Mouse (Mus musculus) myocyte (in vitro differentiated cells): Measurements from ENCODE around the gene Gtf3c6.

Experiments used
- E2F4 ChIP-seq: IDR thresholded peaks from one replicate; pipeline ENCODE4 v1.6.1; 2011; ENCODE audit warnings: mild to moderate bottlenecking, control low read depth, moderate library complexity; ENCODE audit not compliant: insufficient read depth
- MAX ChIP-seq: IDR thresholded peaks from one replicate; pipeline ENCODE4 v1.6.1; 2011; ENCODE audit warnings: low read depth, mild to moderate bottlenecking, control low read depth
- MYOG ChIP-seq, 3 experiments: IDR thresholded peaks; one replicate each; pipeline ENCODE4 v1.6.1; 2011; ENCODE audit warnings: control low read depth in 2 of 3, low read depth in 2 of 3, mild to moderate bottlenecking in 2 of 3; ENCODE audit not compliant: insufficient read length in 2 of 3, control insufficient read depth in 1 of 3, insufficient read depth in 1 of 3
- POLR2A ChIP-seq: IDR thresholded peaks from one replicate; pipeline ENCODE4 v1.6.1; 2011; ENCODE audit warnings: low read depth, mild to moderate bottlenecking, control low read depth, moderate library complexity; ENCODE audit not compliant: insufficient read length
- POLR2AphosphoS2 ChIP-seq: IDR thresholded peaks from one replicate; pipeline ENCODE4 v1.6.1; 2011; ENCODE audit warnings: low read depth, control low read depth; ENCODE audit not compliant: insufficient read length
- SRF ChIP-seq: IDR thresholded peaks from one replicate; pipeline ENCODE4 v1.6.1; 2011; ENCODE audit warnings: low read depth; ENCODE audit not compliant: control insufficient read depth, insufficient read length
- TCF12 ChIP-seq: IDR thresholded peaks from one replicate; pipeline ENCODE4 v1.6.1; 2011; ENCODE audit warnings: mild to moderate bottlenecking, control low read depth; ENCODE audit not compliant: poor library complexity, insufficient read depth, severe bottlenecking

DNA sequence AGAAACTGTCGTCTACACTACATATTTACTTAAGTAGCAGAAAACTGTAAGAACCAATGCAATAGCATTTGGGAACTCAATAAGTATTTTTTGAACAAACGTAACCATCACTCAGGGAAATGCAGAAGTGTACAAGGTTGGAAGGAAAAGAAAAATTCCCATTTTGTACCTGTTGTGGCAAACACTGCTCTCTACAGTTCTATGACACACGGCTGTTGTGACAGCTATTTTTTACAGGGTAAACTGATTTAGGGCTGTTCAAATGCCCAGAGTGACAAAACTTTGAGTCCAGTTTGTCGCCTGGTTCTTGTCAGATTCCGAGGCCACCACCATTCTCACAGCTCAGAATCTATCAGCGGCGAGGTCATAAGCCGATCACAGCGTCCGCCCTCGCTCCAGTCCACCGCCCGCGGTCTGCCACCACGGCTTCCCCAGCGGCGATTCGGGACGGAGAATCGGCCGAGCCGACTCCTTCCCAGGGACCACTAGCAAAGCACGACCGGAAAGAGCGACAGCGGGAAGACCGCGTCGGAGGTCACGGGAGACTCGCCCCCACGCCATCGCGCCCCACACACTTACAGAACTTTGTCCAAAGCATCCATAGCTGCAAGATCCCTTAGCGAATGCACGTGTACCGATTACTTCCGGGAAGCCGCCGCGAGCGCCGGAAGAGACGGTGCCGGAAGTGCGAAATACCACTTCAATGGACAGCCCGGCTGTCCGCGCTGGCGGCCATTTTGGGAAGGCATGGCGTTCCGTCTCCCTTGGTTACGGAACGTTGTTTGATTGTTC lies 11.3 kb downstream of the Gtf3c6 start, which contains the start of gene Rpf2:
- TF ChIP-seq MYOG (IDR thresholded peaks at IDR 0.05; ENCODE audit: control insufficient read depth in 1 of 3, insufficient read depth in 1 of 3, insufficient read length in 2 of 3, low read depth in 2 of 3) (no peak), MAX (peak; percentile 74), TCF12 (no peak), E2F4 (no peak), POLR2A (peak; percentile 64), POLR2AphosphoS2 (peak; percentile 87), SRF (peak; percentile 28)
